Mouse (Mus musculus): ENCODE data around the gene Pabpc1l. TPM values are rescaled to one million over a fixed set of nuclear protein-coding genes. Genes with fewer than 3 reads are reported as not detected.
A peak's percentile ranks its signal among the peaks of the same experiment; 100 is the strongest.
"Not testable (repeated sequence)": the region's sequence is repeated elsewhere in the genome, so short reads cannot be mapped to it uniquely, and the experiment has no call there.

Pabpc1l gene
- polyA plus RNA-seq, 1 experiment from 2014 or later = 2.0 TPM

GRCm38 (mm10) chr2:164038407-164039028 lies 13.3 kb downstream of the Pabpc1l start:
- no peak overlapping the region for H3K9ac ChIP-seq
- no peaks in the 10 kb centered on the region for H3K9me3 ChIP-seq (replicated peaks)
- no peaks in the 10 kb centered on the region for H3K27me3 ChIP-seq
- H3K4me3 ChIP-seq (replicated peaks) = no peak overlapping the region
- no peak overlapping the region for H3K4me2 ChIP-seq (replicated peaks)
- no peak for ATAC-seq (ENCODE audit: insufficient number of reproducible peaks, low FRiP score, low TSS enrichment, low read depth)
- H3K4me1 ChIP-seq = 0 out of 2 replicates have a peak, but pooled peaks cover 3% of the 10 kb centered on the region
- 100% methylated on average over 1 of the region's 1 CpGs for WGBS
- no peak overlapping the region for H3K27ac ChIP-seq (replicated peaks)
- H3K36me3 ChIP-seq = no peaks in the 10 kb centered on the region

DNA sequence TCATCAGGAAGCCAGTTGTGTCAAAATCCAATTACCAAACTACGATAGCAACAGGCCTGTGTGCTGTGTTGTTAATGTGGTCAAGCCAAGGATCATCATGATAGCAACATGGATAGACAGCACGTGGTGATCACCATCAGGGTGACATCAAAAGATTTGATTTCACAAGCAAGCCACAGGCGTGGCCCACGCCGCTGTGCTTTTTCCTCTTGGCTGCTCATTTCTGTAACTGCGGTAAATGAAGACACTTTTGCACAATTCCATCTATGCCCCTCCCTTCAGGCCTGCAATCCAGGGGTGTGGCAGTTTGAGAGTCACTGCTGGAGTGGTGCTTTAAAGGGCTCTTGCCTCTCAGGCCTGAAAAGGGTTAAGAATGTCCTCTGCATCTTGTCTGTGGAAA lies 15.7 kb downstream of the Pabpc1l start:
- Histone ChIP-seq H3K36me3 (no peaks in the 10 kb centered on the region), H3K4me1 (0 out of 2 replicates have a peak, but pooled peaks cover 3% of the 10 kb centered on the region), H3K9ac (no peak overlapping the region), H3K9me3 (replicated peaks) (no peaks in the 10 kb centered on the region), H3K27me3 (no peaks in the 10 kb centered on the region), H3K4me2 (replicated peaks) (no peak overlapping the region), H3K4me3 (replicated peaks) (no peak overlapping the region), H3K27ac (replicated peaks) (no peak overlapping the region)
- WGBS = 74% methylated on average over 6 of the region's 6 CpGs
- ATAC-seq (ENCODE audit: insufficient number of reproducible peaks, low FRiP score, low TSS enrichment, low read depth) = no peak

DNA sequence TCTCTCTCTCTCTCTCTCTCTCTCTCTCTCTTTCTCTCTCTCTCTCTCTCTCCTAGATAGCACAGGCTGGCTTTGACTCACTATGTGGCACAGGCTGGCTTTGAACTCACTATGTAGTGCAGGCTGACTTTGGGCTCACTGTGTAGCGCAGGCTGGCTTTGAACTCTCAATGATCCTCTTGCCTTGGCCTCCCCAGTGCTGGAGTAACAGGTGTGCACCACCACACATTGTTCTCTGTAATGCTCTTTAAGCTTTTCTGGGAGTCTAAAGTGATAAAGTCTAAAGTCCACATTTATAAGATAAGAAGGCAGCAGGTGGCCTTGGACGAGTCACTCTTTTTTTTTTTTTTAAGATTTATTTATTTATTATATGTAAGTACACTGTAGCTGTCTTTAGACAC lies 16.3 kb downstream of the Pabpc1l start:
- WGBS = 86% methylated on average over 2 of the region's 2 CpGs
- H3K27me3 ChIP-seq = no peaks in the 10 kb centered on the region
- H3K4me1 ChIP-seq = 0 out of 2 replicates have a peak, but pooled peaks cover 3% of the 10 kb centered on the region
- H3K4me3 ChIP-seq (replicated peaks) = no peak overlapping the region
- ATAC-seq (ENCODE audit: insufficient number of reproducible peaks, low FRiP score, low TSS enrichment, low read depth) = no peak
- H3K9me3 ChIP-seq (replicated peaks) = no peaks in the 10 kb centered on the region
- no peak overlapping the region for H3K4me2 ChIP-seq (replicated peaks)
- H3K27ac ChIP-seq (replicated peaks) = no peak overlapping the region
- no peak overlapping the region for H3K9ac ChIP-seq
- no peaks in the 10 kb centered on the region for H3K36me3 ChIP-seq

- peaks cover 2% of the 10 kb centered on the region; the same call in 1 of the 2 replicates for H3K4me1 ChIP-seq
- H3K36me3 ChIP-seq = 0 out of 2 replicates have a peak, but pooled peaks cover 9% of the 10 kb centered on the region
- 4% methylated on average over 11 of the region's 16 CpGs for WGBS
- H3K9me3 ChIP-seq (replicated peaks) = no peaks in the 10 kb centered on the region
- H3K27ac ChIP-seq (replicated peaks) = no peak overlapping the region
- peak overlapping the region; percentile 44 for H3K4me2 ChIP-seq (replicated peaks)
- no peaks in the 10 kb centered on the region for H3K27me3 ChIP-seq
- H3K9ac ChIP-seq = no peak overlapping the region
- peak overlapping the region; percentile 26 for H3K4me3 ChIP-seq (replicated peaks)
- peak; percentile 57; the same call in 1 of the 2 replicates for ATAC-seq (ENCODE audit: insufficient number of reproducible peaks, low FRiP score, low TSS enrichment, low read depth)
Measured at GRCm38 (mm10) chr2:164047197-164047690, 22.0 kb downstream of the Pabpc1l start.

- Histone ChIP-seq H3K9me3 (replicated peaks) (no peaks in the 10 kb centered on the region), H3K4me3 (replicated peaks) (no peak overlapping the region), H3K4me2 (replicated peaks) (no peak overlapping the region), H3K9ac (no peak overlapping the region), H3K4me1 (no peaks in the 10 kb centered on the region), H3K27me3 (no peaks in the 10 kb centered on the region), H3K27ac (replicated peaks) (no peak overlapping the region), H3K36me3 (peaks cover 61% of the 10 kb centered on the region)
- WGBS = 77% methylated on average over 8 of the region's 8 CpGs
- no peak for ATAC-seq (ENCODE audit: insufficient number of reproducible peaks, low FRiP score, low TSS enrichment, low read depth)
Measured at GRCm38 (mm10) chr2:164053767-164054166, 28.5 kb downstream of the Pabpc1l start.

- 86% methylated on average over 8 of the region's 8 CpGs for WGBS
- H3K4me3 ChIP-seq (replicated peaks) = no peak overlapping the region
- ATAC-seq (ENCODE audit: insufficient number of reproducible peaks, low FRiP score, low TSS enrichment, low read depth) = no peak
- no peak overlapping the region for H3K9ac ChIP-seq
- H3K4me1 ChIP-seq = no peaks in the 10 kb centered on the region
- H3K27me3 ChIP-seq = no peaks in the 10 kb centered on the region
- no peaks in the 10 kb centered on the region for H3K9me3 ChIP-seq (replicated peaks)
- H3K4me2 ChIP-seq (replicated peaks) = no peak overlapping the region
- peaks cover 70% of the 10 kb centered on the region for H3K36me3 ChIP-seq
- no peak overlapping the region for H3K27ac ChIP-seq (replicated peaks)
Measured at GRCm38 (mm10) chr2:164054671-164055070, 29.4 kb downstream of the Pabpc1l start.

GRCm38 (mm10) chr2:164059634-164060235 lies 34.5 kb downstream of the Pabpc1l start:
- Histone ChIP-seq H3K4me1 (no peaks in the 10 kb centered on the region), H3K9me3 (replicated peaks) (no peaks in the 10 kb centered on the region), H3K36me3 (peaks cover 83% of the 10 kb centered on the region), H3K9ac (no peak overlapping the region), H3K27ac (replicated peaks) (no peak overlapping the region), H3K27me3 (no peaks in the 10 kb centered on the region), H3K4me3 (replicated peaks) (no peak overlapping the region), H3K4me2 (replicated peaks) (no peak overlapping the region)
- ATAC-seq (ENCODE audit: insufficient number of reproducible peaks, low FRiP score, low TSS enrichment, low read depth) = no peak
- 93% methylated on average over 8 of the region's 8 CpGs for WGBS

DNA sequence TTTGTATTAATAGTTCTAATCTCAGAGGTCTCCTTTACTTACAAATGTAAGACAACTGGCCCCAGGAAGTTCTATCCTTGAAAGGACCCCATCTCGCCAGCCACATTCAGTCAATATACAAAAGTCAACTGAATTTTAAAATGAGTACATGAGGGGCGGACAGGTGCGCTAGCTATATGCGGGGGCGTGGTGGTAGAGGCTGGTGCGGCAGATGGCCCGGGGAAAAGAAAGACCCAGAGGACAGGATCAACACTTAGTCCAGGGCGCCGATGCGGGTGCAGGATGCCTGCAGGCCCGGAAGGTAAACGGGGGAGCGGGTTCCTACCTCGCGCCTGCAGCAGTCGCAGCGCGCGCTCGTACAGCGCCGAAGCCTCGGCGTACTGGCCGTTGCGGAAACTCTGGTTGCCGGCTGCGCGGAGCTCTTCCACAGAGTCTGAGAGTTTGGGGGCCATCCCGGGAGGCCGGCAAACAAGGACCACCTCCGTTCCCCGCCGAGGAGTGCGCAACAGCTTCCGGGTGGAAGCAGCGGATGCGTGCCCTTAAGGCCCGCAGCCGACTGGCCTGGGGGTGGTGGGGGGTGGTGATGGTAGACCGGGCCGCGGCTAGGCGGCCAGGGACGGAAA lies 45.0 kb downstream of the Pabpc1l start, which contains the start of gene Stk4:
Stk4 (plus strand) TSS at position 181 of the 623 bp plus-strand sequence.
- H3K36me3 ChIP-seq = peaks cover 15% of the 10 kb centered on the region
- no peaks in the 10 kb centered on the region for H3K27me3 ChIP-seq
- H3K4me2 ChIP-seq (replicated peaks) = peak within 1 kb of the TSS; percentile 84
- peak within 1 kb of the TSS; percentile 90 for H3K27ac ChIP-seq (replicated peaks)
- peak within 1 kb of the TSS; percentile 86 for H3K9ac ChIP-seq
- H3K4me1 ChIP-seq = peaks cover 28% of the 10 kb centered on the region
- peak; percentile 11; the same call in 1 of the 2 replicates for ATAC-seq (ENCODE audit: insufficient number of reproducible peaks, low FRiP score, low TSS enrichment, low read depth)
- H3K4me3 ChIP-seq (replicated peaks) = peak within 1 kb of the TSS; percentile 92
- WGBS = under 1% methylated on average over 45 of the region's 45 CpGs
- H3K9me3 ChIP-seq (replicated peaks) = no peaks in the 10 kb centered on the region

DNA sequence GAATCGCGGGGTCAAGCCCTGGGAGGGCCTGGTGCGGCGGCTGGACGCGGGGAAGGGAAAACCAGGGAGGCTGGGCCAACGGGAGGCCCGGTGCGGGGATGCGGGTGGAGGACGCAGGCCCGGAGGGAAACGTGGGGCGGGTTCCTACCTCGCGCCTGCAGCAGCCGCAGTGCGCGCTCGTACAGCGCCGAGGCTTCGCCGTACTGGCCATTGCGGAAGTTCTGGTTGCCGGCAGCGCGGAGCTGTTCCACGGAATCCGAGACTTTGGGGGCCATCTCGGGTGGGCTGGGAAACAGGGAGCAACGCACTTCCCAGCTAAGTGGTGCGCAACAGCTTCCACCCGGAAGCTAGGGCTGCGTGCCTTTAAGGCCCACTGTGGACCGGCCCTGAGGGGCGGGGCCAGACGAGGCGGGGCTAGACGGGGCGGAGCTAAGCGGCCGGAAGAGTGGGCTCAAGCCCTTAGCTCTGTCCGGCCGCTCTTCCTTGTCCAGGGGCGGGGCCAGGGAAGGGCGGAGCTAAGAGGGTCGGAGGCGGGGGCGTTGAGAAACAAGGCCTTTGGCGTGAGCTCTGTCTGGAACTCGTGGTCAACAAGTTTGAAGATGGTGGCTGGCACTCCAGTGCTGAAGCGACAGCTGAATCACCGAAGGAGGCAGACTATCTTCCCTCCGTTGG lies 45.7 kb downstream of the Pabpc1l start, which contains the start of gene Tomm34:
Tomm34 (minus strand) TSS at position 405 of the 672 bp plus-strand sequence.
- H3K4me2 ChIP-seq (replicated peaks) = peak within 1 kb of the TSS; percentile 84
- ATAC-seq (ENCODE audit: insufficient number of reproducible peaks, low FRiP score, low TSS enrichment, low read depth) = peak; percentile 96

GRCm38 (mm10) chr2:164071437-164071820 lies 46.2 kb downstream of the Pabpc1l start:
- peak overlapping the region; percentile 90 for H3K27ac ChIP-seq (replicated peaks)
- not testable (repeated sequence) for H3K9me3 ChIP-seq (replicated peaks); H3K27me3 ChIP-seq; H3K9ac ChIP-seq; ATAC-seq (ENCODE audit: insufficient number of reproducible peaks, low FRiP score, low TSS enrichment, low read depth); H3K36me3 ChIP-seq
- 77% methylated on average over 11 of the region's 11 CpGs for WGBS
- H3K4me3 ChIP-seq (replicated peaks) = peak overlapping the region; percentile 92
- peak overlapping the region; percentile 84 for H3K4me2 ChIP-seq (replicated peaks)
- peaks cover 32% of the 10 kb centered on the region for H3K4me1 ChIP-seq

More for the DNA sequence above, 45.7 kb downstream of the Pabpc1l start, which contains the start of gene Tomm34:
- H3K9me3 ChIP-seq (replicated peaks) = no peaks in the 10 kb centered on the region
- peaks cover 32% of the 10 kb centered on the region for H3K4me1 ChIP-seq
- H3K27me3 ChIP-seq = no peaks in the 10 kb centered on the region
- peak within 1 kb of the TSS; percentile 90 for H3K27ac ChIP-seq (replicated peaks)
- H3K4me3 ChIP-seq (replicated peaks) = peak within 1 kb of the TSS; percentile 92
- peaks cover 10% of the 10 kb centered on the region for H3K36me3 ChIP-seq
- peak within 1 kb of the TSS; percentile 86 for H3K9ac ChIP-seq
- under 1% methylated on average over 54 of the region's 55 CpGs for WGBS

- Histone ChIP-seq H3K36me3 (no peaks in the 10 kb centered on the region; the same call in 1 of the 2 replicates), H3K9me3 (replicated peaks) (no peaks in the 10 kb centered on the region), H3K4me1 (peaks cover 32% of the 10 kb centered on the region), H3K4me3 (replicated peaks) (no peak overlapping the region), H3K27ac (replicated peaks) (no peak overlapping the region), H3K9ac (no peak overlapping the region), H3K27me3 (no peaks in the 10 kb centered on the region), H3K4me2 (replicated peaks) (no peak overlapping the region)
- WGBS = 51% methylated on average over 2 of the region's 2 CpGs
- ATAC-seq (ENCODE audit: insufficient number of reproducible peaks, low FRiP score, low TSS enrichment, low read depth) = no peak
Measured at GRCm38 (mm10) chr2:164072109-164072508, 46.9 kb downstream of the Pabpc1l start.
